Mouse (Mus musculus): ENCODE measurements around the gene Fam163b. TPM values are rescaled to one million over a fixed set of nuclear protein-coding genes. Genes with fewer than 3 reads are reported as not detected.

Gene Fam163b
- polyA plus RNA-seq (2012; ENCODE audit: low replicate concordance) = 0.07 TPM in 1 of 2 replicates, not detected in the other

DNA sequence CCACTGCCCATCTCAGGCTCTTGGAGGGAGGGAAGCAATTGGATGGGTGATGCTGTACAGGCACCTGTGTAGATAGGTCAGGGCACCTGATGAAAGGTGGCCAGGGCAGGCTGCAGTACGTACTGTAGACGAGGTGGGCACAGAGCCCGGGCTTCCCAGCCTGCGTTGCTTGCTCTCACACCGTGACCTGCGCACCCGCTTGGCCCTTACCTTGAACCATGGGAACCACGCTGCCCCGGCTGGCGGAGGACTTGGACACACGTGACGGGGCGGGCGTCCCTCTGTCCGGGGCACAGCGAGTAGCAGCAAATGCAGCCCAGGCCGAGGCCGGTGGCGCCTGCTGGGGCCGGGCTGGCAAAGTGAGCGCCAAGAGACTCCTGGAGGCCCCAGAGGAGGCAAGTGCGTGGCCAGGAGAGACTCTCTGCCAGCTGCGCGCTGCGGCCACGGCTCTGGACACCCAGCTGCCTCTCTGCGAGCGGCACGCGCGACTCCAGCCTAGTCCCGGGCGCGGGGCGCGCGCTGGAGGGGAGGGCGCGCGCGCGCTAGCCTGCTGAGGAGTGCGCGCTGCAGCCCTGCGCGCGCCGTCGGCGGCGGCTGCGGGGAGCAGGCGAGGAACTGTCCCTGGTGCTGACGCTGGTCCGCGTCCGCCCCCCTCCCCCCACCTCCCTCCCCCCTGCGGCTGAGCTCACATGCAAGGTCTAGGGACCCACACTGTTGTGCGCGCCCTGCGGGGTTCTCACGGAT lies at the start of gene Fam163b:
Gene Fam163b (minus strand): TSS at position 542 of the 744 bp plus-strand sequence.

GRCm38 (mm10) chr2:27164796-27165590 lies 22.7 kb upstream of the Fam163b start, which contains the start of gene Dbh:
Gene Dbh, plus strand, starts transcription at chr2:27165233.

DNA sequence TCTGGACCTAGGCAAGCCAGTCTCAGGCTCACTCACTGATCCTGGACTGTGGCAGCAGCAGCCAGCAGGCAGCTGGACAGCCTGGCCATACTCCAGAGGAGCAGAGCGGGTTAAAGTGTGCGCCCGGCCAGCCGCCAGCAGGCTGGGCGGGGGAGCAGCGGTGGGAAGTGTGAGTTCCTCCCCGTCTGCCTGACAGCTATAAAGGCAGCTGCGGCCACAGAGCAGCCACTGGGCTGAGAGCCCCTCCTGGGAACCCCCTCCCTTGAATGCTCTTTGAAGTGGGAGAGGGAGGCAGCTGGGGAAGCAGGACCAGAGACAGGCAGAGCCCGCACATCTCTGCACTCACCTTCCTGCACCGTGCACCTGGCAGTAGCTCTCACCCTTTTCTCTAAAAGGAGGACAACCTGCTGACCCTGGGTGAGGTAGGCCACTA lies 63.1 kb downstream of the Fam163b start, which contains the start of gene Adamtsl2:
Gene Adamtsl2 (plus strand): TSS at position 228 of the 433 bp plus-strand sequence.

DNA sequence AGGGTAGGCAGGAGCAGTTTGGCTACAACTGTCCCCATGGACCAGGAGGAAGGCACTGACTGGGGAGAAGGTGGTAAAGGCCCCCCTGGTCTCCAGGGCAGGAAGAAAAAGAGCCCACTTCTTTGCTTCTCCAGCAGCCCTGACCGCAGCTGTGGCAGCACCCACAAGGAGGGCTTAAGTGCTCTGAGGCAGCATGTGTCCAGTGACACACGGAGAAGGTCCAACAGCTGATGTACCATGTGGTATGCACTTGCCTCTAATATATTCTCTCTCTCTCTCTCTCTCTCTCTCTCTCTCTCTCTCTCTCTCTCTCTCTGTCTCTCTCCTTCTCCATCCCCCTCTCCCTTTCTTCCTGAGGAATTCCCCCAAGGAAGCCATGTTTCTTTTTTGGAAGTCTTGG lies 70.3 kb downstream of the Fam163b start, which contains the start of gene Mymk:
Gene Mymk (minus strand): TSS at position 202 of the 400 bp plus-strand sequence.

Other genes starting within 250 kb of the Fam163b start
- gene Surf6, start 239.6 kb downstream of the Fam163b start, polyA plus RNA-seq (2012; ENCODE audit: low replicate concordance) = 17.3 and 24.2 TPM in 2 replicates
- 30.0 and 42.0 TPM in 2 replicates for gene Med22, start 231.8 kb downstream of the Fam163b start, polyA plus RNA-seq (2012; ENCODE audit: low replicate concordance)
- gene Rpl7a, start 231.7 kb downstream of the Fam163b start, polyA plus RNA-seq (2012; ENCODE audit: low replicate concordance) = 1,773 and 2,822 TPM in 2 replicates
- gene Surf2, start 226.1 kb downstream of the Fam163b start, polyA plus RNA-seq (2012; ENCODE audit: low replicate concordance) = 3.5 and 9.7 TPM in 2 replicates
- 16.2 and 34.5 TPM in 2 replicates for gene Surf1, start 226.0 kb downstream of the Fam163b start, polyA plus RNA-seq (2012; ENCODE audit: low replicate concordance)
- gene Surf4, start 208.6 kb downstream of the Fam163b start, polyA plus RNA-seq (2012; ENCODE audit: low replicate concordance) = 81.8 and 126 TPM in 2 replicates
- gene Stkld1, start 208.4 kb downstream of the Fam163b start, polyA plus RNA-seq (2012; ENCODE audit: low replicate concordance) = 0.08 and 0.20 TPM in 2 replicates
- 114 and 123 TPM in 2 replicates for gene Rexo4, start 178.1 kb downstream of the Fam163b start, polyA plus RNA-seq (2012; ENCODE audit: low replicate concordance)
- gene Adamts13, start 169.1 kb downstream of the Fam163b start, polyA plus RNA-seq (2012; ENCODE audit: low replicate concordance) = 0.13 and 0.31 TPM in 2 replicates
- 13.2 and 37.1 TPM in 2 replicates for gene Cacfd1, start 132.6 kb downstream of the Fam163b start, polyA plus RNA-seq (2012; ENCODE audit: low replicate concordance)
- 18.4 and 23.1 TPM in 2 replicates for gene Slc2a6, start 114.5 kb downstream of the Fam163b start, polyA plus RNA-seq (2012; ENCODE audit: low replicate concordance)
- not detected in 2 replicates for gene Mymk, start 70.3 kb downstream of the Fam163b start, polyA plus RNA-seq (2012; ENCODE audit: low replicate concordance)
- gene Adamtsl2, start 63.1 kb downstream of the Fam163b start, polyA plus RNA-seq (2012; ENCODE audit: low replicate concordance) = 0.08 and 1.0 TPM in 2 replicates
- gene Dbh, start 22.7 kb upstream of the Fam163b start, polyA plus RNA-seq (2012; ENCODE audit: low replicate concordance) = not detected in 2 replicates
- gene Sardh, start 105.8 kb upstream of the Fam163b start, polyA plus RNA-seq (2012; ENCODE audit: low replicate concordance) = 1.1 and 2.1 TPM in 2 replicates